Mouse (Mus musculus): ENCODE data around the gene Foxk1. TPM values are rescaled to one million over a fixed set of nuclear protein-coding genes. Genes with fewer than 3 reads are reported as not detected.

Foxk1 gene
- polyA plus RNA-seq, 1 experiment from 2014 or later: 4.1 TPM

GRCm38 (mm10) chr5:142443994-142444393 lies 42.7 kb downstream of the Foxk1 start:
- ATAC-seq: no peak
- Histone ChIP-seq H3K9me3 (ENCODE audit: control insufficient read depth, low read length) (no peaks in the 10 kb centered on the region), H3K9ac (replicated peaks; ENCODE audit: low read depth, low read length) (no peak overlapping the region), H3K4me1 (replicated peaks; ENCODE audit: control insufficient read depth, insufficient read depth, low read length) (peaks cover 31% of the 10 kb centered on the region), H3K4me3 (replicated peaks; ENCODE audit: low read length) (no peak overlapping the region), H3K27ac (ENCODE audit: low read length) (no peak overlapping the region), H3K4me2 (ENCODE audit: low read length) (no peak overlapping the region), H3K27me3 (replicated peaks; ENCODE audit: control insufficient read depth, insufficient read depth, low read length) (no peaks in the 10 kb centered on the region), H3K36me3 (ENCODE audit: control insufficient read depth, insufficient read depth) (no peaks in the 10 kb centered on the region)
- 74% methylated on average over 14 of the region's 14 CpGs for WGBS

- WGBS: 59% methylated on average over 10 of the region's 11 CpGs
- Histone ChIP-seq H3K27me3 (replicated peaks; ENCODE audit: control insufficient read depth, insufficient read depth, low read length) (no peaks in the 10 kb centered on the region), H3K9me3 (ENCODE audit: control insufficient read depth, low read length) (no peaks in the 10 kb centered on the region), H3K4me2 (ENCODE audit: low read length) (no peak overlapping the region), H3K4me1 (replicated peaks; ENCODE audit: control insufficient read depth, insufficient read depth, low read length) (peaks cover 25% of the 10 kb centered on the region), H3K9ac (replicated peaks; ENCODE audit: low read depth, low read length) (no peak overlapping the region), H3K36me3 (ENCODE audit: control insufficient read depth, insufficient read depth) (no peaks in the 10 kb centered on the region), H3K4me3 (replicated peaks; ENCODE audit: low read length) (no peak overlapping the region), H3K27ac (ENCODE audit: low read length) (no peak overlapping the region)
- no peak for ATAC-seq
Measured at GRCm38 (mm10) chr5:142444791-142445531, 43.7 kb downstream of the Foxk1 start.

GRCm38 (mm10) chr5:142445709-142446108 lies 44.4 kb downstream of the Foxk1 start:
- WGBS: 43% methylated on average over 8 of the region's 8 CpGs
- peaks cover 6% of the 10 kb centered on the region; the same call in 1 of the 2 replicates for H3K36me3 ChIP-seq (ENCODE audit: control insufficient read depth, insufficient read depth)
- no peak for ATAC-seq
- H3K4me2 ChIP-seq (ENCODE audit: low read length): no peak overlapping the region
- no peak overlapping the region for H3K9ac ChIP-seq (replicated peaks; ENCODE audit: low read depth, low read length)
- no peaks in the 10 kb centered on the region for H3K9me3 ChIP-seq (ENCODE audit: control insufficient read depth, low read length)
- H3K27ac ChIP-seq (ENCODE audit: low read length): no peak overlapping the region
- no peaks in the 10 kb centered on the region for H3K27me3 ChIP-seq (replicated peaks; ENCODE audit: control insufficient read depth, insufficient read depth, low read length)
- H3K4me3 ChIP-seq (replicated peaks; ENCODE audit: low read length): no peak overlapping the region
- peaks cover 17% of the 10 kb centered on the region for H3K4me1 ChIP-seq (replicated peaks; ENCODE audit: control insufficient read depth, insufficient read depth, low read length)

- H3K27me3 ChIP-seq (replicated peaks; ENCODE audit: control insufficient read depth, insufficient read depth, low read length): no peaks in the 10 kb centered on the region
- 6% methylated on average over 9 of the region's 9 CpGs for WGBS
- no peak overlapping the region for H3K4me3 ChIP-seq (replicated peaks; ENCODE audit: low read length)
- ATAC-seq: peak; percentile 72
- peaks cover 10% of the 10 kb centered on the region for H3K4me1 ChIP-seq (replicated peaks; ENCODE audit: control insufficient read depth, insufficient read depth, low read length)
- H3K36me3 ChIP-seq (ENCODE audit: control insufficient read depth, insufficient read depth): peaks cover 7% of the 10 kb centered on the region; the same call in 1 of the 2 replicates
- 0 out of 2 replicates have a peak overlapping the region, but pooled peaks have one; percentile 4 for H3K9ac ChIP-seq (replicated peaks; ENCODE audit: low read depth, low read length)
- H3K4me2 ChIP-seq (ENCODE audit: low read length): no peak overlapping the region
- H3K9me3 ChIP-seq (ENCODE audit: control insufficient read depth, low read length): no peaks in the 10 kb centered on the region
- H3K27ac ChIP-seq (ENCODE audit: low read length): no peak overlapping the region
Measured at GRCm38 (mm10) chr5:142448076-142448475, 46.8 kb downstream of the Foxk1 start.

- Histone ChIP-seq H3K4me3 (replicated peaks; ENCODE audit: low read length) (no peak overlapping the region), H3K4me1 (replicated peaks; ENCODE audit: control insufficient read depth, insufficient read depth, low read length) (peaks cover 10% of the 10 kb centered on the region), H3K27ac (ENCODE audit: low read length) (no peak overlapping the region), H3K4me2 (ENCODE audit: low read length) (no peak overlapping the region), H3K9me3 (ENCODE audit: control insufficient read depth, low read length) (no peaks in the 10 kb centered on the region), H3K36me3 (ENCODE audit: control insufficient read depth, insufficient read depth) (peaks cover 7% of the 10 kb centered on the region), H3K27me3 (replicated peaks; ENCODE audit: control insufficient read depth, insufficient read depth, low read length) (no peaks in the 10 kb centered on the region), H3K9ac (replicated peaks; ENCODE audit: low read depth, low read length) (no peak overlapping the region)
- no peak for ATAC-seq
- WGBS: 91% methylated on average over 12 of the region's 12 CpGs
Measured at GRCm38 (mm10) chr5:142448623-142449022, 47.3 kb downstream of the Foxk1 start.

- H3K4me3 ChIP-seq (replicated peaks; ENCODE audit: low read length): no peak overlapping the region
- no peak overlapping the region for H3K27ac ChIP-seq (ENCODE audit: low read length)
- WGBS: 88% methylated on average over 9 of the region's 9 CpGs
- no peak overlapping the region for H3K9ac ChIP-seq (replicated peaks; ENCODE audit: low read depth, low read length)
- H3K27me3 ChIP-seq (replicated peaks; ENCODE audit: control insufficient read depth, insufficient read depth, low read length): no peaks in the 10 kb centered on the region
- peaks cover 15% of the 10 kb centered on the region for H3K36me3 ChIP-seq (ENCODE audit: control insufficient read depth, insufficient read depth)
- no peak for ATAC-seq
- H3K4me2 ChIP-seq (ENCODE audit: low read length): no peak overlapping the region
- no peaks in the 10 kb centered on the region for H3K9me3 ChIP-seq (ENCODE audit: control insufficient read depth, low read length)
- H3K4me1 ChIP-seq (replicated peaks; ENCODE audit: control insufficient read depth, insufficient read depth, low read length): peaks cover 6% of the 10 kb centered on the region
Measured at GRCm38 (mm10) chr5:142450846-142451245, 49.5 kb downstream of the Foxk1 start.

- no peak for ATAC-seq
- no peak overlapping the region for H3K4me3 ChIP-seq (replicated peaks; ENCODE audit: low read length)
- H3K9ac ChIP-seq (replicated peaks; ENCODE audit: low read depth, low read length): no peak overlapping the region
- no peak overlapping the region for H3K4me2 ChIP-seq (ENCODE audit: low read length)
- H3K27me3 ChIP-seq (replicated peaks; ENCODE audit: control insufficient read depth, insufficient read depth, low read length): no peaks in the 10 kb centered on the region
- 0% methylated on average over 1 of the region's 1 CpGs for WGBS
- H3K27ac ChIP-seq (ENCODE audit: low read length): no peak overlapping the region
- peaks cover 6% of the 10 kb centered on the region for H3K4me1 ChIP-seq (replicated peaks; ENCODE audit: control insufficient read depth, insufficient read depth, low read length)
- H3K9me3 ChIP-seq (ENCODE audit: control insufficient read depth, low read length): no peaks in the 10 kb centered on the region
- peaks cover 15% of the 10 kb centered on the region for H3K36me3 ChIP-seq (ENCODE audit: control insufficient read depth, insufficient read depth)
Measured at GRCm38 (mm10) chr5:142451759-142452158, 50.5 kb downstream of the Foxk1 start.

GRCm38 (mm10) chr5:142453742-142454141 lies 52.4 kb downstream of the Foxk1 start:
- Histone ChIP-seq H3K9me3 (ENCODE audit: control insufficient read depth, low read length) (no peaks in the 10 kb centered on the region), H3K36me3 (ENCODE audit: control insufficient read depth, insufficient read depth) (peaks cover 22% of the 10 kb centered on the region), H3K9ac (replicated peaks; ENCODE audit: low read depth, low read length) (no peak overlapping the region), H3K27ac (ENCODE audit: low read length) (no peak overlapping the region), H3K4me1 (replicated peaks; ENCODE audit: control insufficient read depth, insufficient read depth, low read length) (no peaks in the 10 kb centered on the region), H3K4me2 (ENCODE audit: low read length) (no peak overlapping the region), H3K27me3 (replicated peaks; ENCODE audit: control insufficient read depth, insufficient read depth, low read length) (no peaks in the 10 kb centered on the region), H3K4me3 (replicated peaks; ENCODE audit: low read length) (no peak overlapping the region)
- no peak for ATAC-seq
- 96% methylated on average over 13 of the region's 13 CpGs for WGBS

GRCm38 (mm10) chr5:142456318-142456717 lies 55.0 kb downstream of the Foxk1 start:
- Histone ChIP-seq H3K4me3 (replicated peaks; ENCODE audit: low read length) (no peak overlapping the region), H3K9me3 (ENCODE audit: control insufficient read depth, low read length) (no peaks in the 10 kb centered on the region), H3K27me3 (replicated peaks; ENCODE audit: control insufficient read depth, insufficient read depth, low read length) (no peaks in the 10 kb centered on the region), H3K27ac (ENCODE audit: low read length) (no peak overlapping the region), H3K4me2 (ENCODE audit: low read length) (no peak overlapping the region), H3K4me1 (replicated peaks; ENCODE audit: control insufficient read depth, insufficient read depth, low read length) (no peaks in the 10 kb centered on the region), H3K9ac (replicated peaks; ENCODE audit: low read depth, low read length) (no peak overlapping the region), H3K36me3 (ENCODE audit: control insufficient read depth, insufficient read depth) (peaks cover 15% of the 10 kb centered on the region)
- ATAC-seq: no peak
- WGBS: 86% methylated on average over 15 of the region's 15 CpGs
